Mouse (Mus musculus): Measurements from ENCODE around the gene Zfp420. TPM values are rescaled to one million over a fixed set of nuclear protein-coding genes. Genes with fewer than 3 reads are reported as not detected.
A peak's percentile ranks its signal among the peaks of the same experiment; 100 is the strongest.

Gene Zfp420
- polyA plus RNA-seq, 1 experiment = 1.7 TPM

- H3ac ChIP-seq (ENCODE audit: control insufficient read depth, insufficient read length) = no peak overlapping the region
- peaks cover 10% of the 10 kb centered on the region for H3K36me3 ChIP-seq (ENCODE audit: control insufficient read depth, insufficient read depth)
- TF ChIP-seq SRF (IDR thresholded peaks at IDR 0.05; ENCODE audit: control insufficient read depth, insufficient read length, low read depth) (no peak), POLR2AphosphoS2 (IDR thresholded peaks at IDR 0.05; ENCODE audit: insufficient read length, low read depth) (no peak), TCF12 (IDR thresholded peaks at IDR 0.05; ENCODE audit: insufficient read depth, poor library complexity, severe bottlenecking) (peak; percentile 7), POLR2A (IDR thresholded peaks at IDR 0.05; ENCODE audit: insufficient read length, low read depth) (no peak), MYOD1 (IDR thresholded peaks at IDR 0.05; ENCODE audit: control insufficient read depth in 1 of 3, insufficient read length in 2 of 3, low read depth in 2 of 3) (peak in 2 of 3 experiments; percentile 52 to 72), TCF3 (IDR thresholded peaks at IDR 0.05; ENCODE audit: insufficient read length, low read depth) (peak; percentile 48), MAX (IDR thresholded peaks at IDR 0.05; ENCODE audit: low read depth) (no peak), E2F4 (IDR thresholded peaks at IDR 0.05; ENCODE audit: insufficient read depth) (no peak), USF1 (IDR thresholded peaks at IDR 0.05; ENCODE audit: low read depth) (no peak), REST (IDR thresholded peaks at IDR 0.05; ENCODE audit: insufficient read depth, insufficient read length) (no peak), MYOG (IDR thresholded peaks at IDR 0.05; ENCODE audit: control insufficient read depth in 1 of 3, insufficient read depth in 1 of 3, insufficient read length in 2 of 3, low read depth in 2 of 3) (peak in 2 of 3 experiments; percentile 3 to 51), CEBPB (IDR thresholded peaks at IDR 0.05; ENCODE audit: insufficient read depth, poor library complexity, severe bottlenecking) (no peak)
- no peak overlapping the region for H3K4me2 ChIP-seq (ENCODE audit: low read depth)
- H3K27me3 ChIP-seq (ENCODE audit: control insufficient read depth, insufficient read depth, insufficient read length) = no peaks in the 10 kb centered on the region
- H3K79me2 ChIP-seq (ENCODE audit: control insufficient read depth, insufficient read depth) = no peaks in the 10 kb centered on the region
- no peak overlapping the region for H3K4me3 ChIP-seq
Observed at GRCm38 (mm10) chr7:29836816-29837215, 23.0 kb upstream of the Zfp420 start.

- H3K79me2 ChIP-seq (ENCODE audit: control insufficient read depth, insufficient read depth) = no peaks in the 10 kb centered on the region
- no peaks in the 10 kb centered on the region for H3K36me3 ChIP-seq (ENCODE audit: control insufficient read depth, insufficient read depth)
- H3ac ChIP-seq (ENCODE audit: control insufficient read depth, insufficient read length) = no peak overlapping the region
- H3K27me3 ChIP-seq (ENCODE audit: control insufficient read depth, insufficient read depth, insufficient read length) = no peaks in the 10 kb centered on the region
- no peak overlapping the region for H3K4me2 ChIP-seq (ENCODE audit: low read depth)
- no peak overlapping the region for H3K4me3 ChIP-seq
- no peak for TF ChIP-seq E2F4 (IDR thresholded peaks at IDR 0.05; ENCODE audit: insufficient read depth)
- TF ChIP-seq POLR2AphosphoS2 (IDR thresholded peaks at IDR 0.05; ENCODE audit: insufficient read length, low read depth) = no peak
- TF ChIP-seq SRF (IDR thresholded peaks at IDR 0.05; ENCODE audit: control insufficient read depth, insufficient read length, low read depth) = no peak
- no peak for TF ChIP-seq CEBPB (IDR thresholded peaks at IDR 0.05; ENCODE audit: insufficient read depth, poor library complexity, severe bottlenecking)
- TF ChIP-seq POLR2A (IDR thresholded peaks at IDR 0.05; ENCODE audit: insufficient read length, low read depth) = no peak
- no peak for TF ChIP-seq TCF12 (IDR thresholded peaks at IDR 0.05; ENCODE audit: insufficient read depth, poor library complexity, severe bottlenecking)
- no peak for TF ChIP-seq MYOG (IDR thresholded peaks at IDR 0.05; ENCODE audit: control insufficient read depth in 1 of 3, insufficient read depth in 1 of 3, insufficient read length in 2 of 3, low read depth in 2 of 3)
- TF ChIP-seq MAX (IDR thresholded peaks at IDR 0.05; ENCODE audit: low read depth) = no peak
Observed at GRCm38 (mm10) chr7:29839256-29839655, 20.5 kb upstream of the Zfp420 start.

- no peak overlapping the region for H3K4me2 ChIP-seq (ENCODE audit: low read depth)
- H3K79me2 ChIP-seq (ENCODE audit: control insufficient read depth, insufficient read depth) = no peaks in the 10 kb centered on the region
- H3K36me3 ChIP-seq (ENCODE audit: control insufficient read depth, insufficient read depth) = peaks cover 13% of the 10 kb centered on the region
- no peaks in the 10 kb centered on the region for H3K27me3 ChIP-seq (ENCODE audit: control insufficient read depth, insufficient read depth, insufficient read length)
- H3ac ChIP-seq (ENCODE audit: control insufficient read depth, insufficient read length) = no peak overlapping the region
- H3K4me3 ChIP-seq = no peak overlapping the region
- TF ChIP-seq CEBPB (IDR thresholded peaks at IDR 0.05; ENCODE audit: insufficient read depth, poor library complexity, severe bottlenecking) (no peak), MAX (IDR thresholded peaks at IDR 0.05; ENCODE audit: low read depth) (no peak)
Observed at GRCm38 (mm10) chr7:29842105-29842504, 17.7 kb upstream of the Zfp420 start.

GRCm38 (mm10) chr7:29844616-29845015 lies 15.2 kb upstream of the Zfp420 start:
- no peaks in the 10 kb centered on the region for H3K79me2 ChIP-seq (ENCODE audit: control insufficient read depth, insufficient read depth)
- H3K4me3 ChIP-seq = no peak overlapping the region
- H3K27me3 ChIP-seq (ENCODE audit: control insufficient read depth, insufficient read depth, insufficient read length) = no peaks in the 10 kb centered on the region
- TF ChIP-seq POLR2A (IDR thresholded peaks at IDR 0.05; ENCODE audit: insufficient read length, low read depth) = no peak
- TF ChIP-seq USF1 (IDR thresholded peaks at IDR 0.05; ENCODE audit: low read depth) = no peak
- TF ChIP-seq MAX (IDR thresholded peaks at IDR 0.05; ENCODE audit: low read depth) = no peak
- TF ChIP-seq REST (IDR thresholded peaks at IDR 0.05; ENCODE audit: insufficient read depth, insufficient read length) = no peak
- no peak overlapping the region for H3K4me2 ChIP-seq (ENCODE audit: low read depth)
- peaks cover 13% of the 10 kb centered on the region for H3K36me3 ChIP-seq (ENCODE audit: control insufficient read depth, insufficient read depth)
- H3ac ChIP-seq (ENCODE audit: control insufficient read depth, insufficient read length) = no peak overlapping the region

GRCm38 (mm10) chr7:29852831-29853218 lies 7.0 kb upstream of the Zfp420 start:
- Histone ChIP-seq H3ac (ENCODE audit: control insufficient read depth, insufficient read length) (no peak overlapping the region), H3K79me2 (ENCODE audit: control insufficient read depth, insufficient read depth) (no peaks in the 10 kb centered on the region), H3K4me3 (peak overlapping the region; percentile 27), H3K27me3 (ENCODE audit: control insufficient read depth, insufficient read depth, insufficient read length) (no peaks in the 10 kb centered on the region), H3K36me3 (ENCODE audit: control insufficient read depth, insufficient read depth) (no peaks in the 10 kb centered on the region), H3K4me2 (ENCODE audit: low read depth) (peak overlapping the region; percentile 79)
- no peak for TF ChIP-seq E2F4 (IDR thresholded peaks at IDR 0.05; ENCODE audit: insufficient read depth)
- TF ChIP-seq USF1 (IDR thresholded peaks at IDR 0.05; ENCODE audit: low read depth) = no peak
- no peak for TF ChIP-seq MYOD1 (IDR thresholded peaks at IDR 0.05; ENCODE audit: control insufficient read depth in 1 of 3, insufficient read length in 2 of 3, low read depth in 2 of 3)
- TF ChIP-seq MYOG (IDR thresholded peaks at IDR 0.05; ENCODE audit: control insufficient read depth in 1 of 3, insufficient read depth in 1 of 3, insufficient read length in 2 of 3, low read depth in 2 of 3) = no peak
